Comparison of ENCODE assay signal across 8 mouse cellular contexts in genomic region chr6:120835474-120836374, GRCm38 (mm10). TPM values are rescaled to one million over a fixed set of nuclear protein-coding genes. Genes with fewer than 3 reads are reported as not detected.
DNase-seq lines count a peak whose midpoint lies in the region; ATAC-seq lines count a peak whose summit lies in the region.

Gene Bcl2l13, plus strand, starts transcription at chr6:120836212.

- peak within 1 kb of the TSS; percentile 98 for H3K9ac ChIP-seq in hindbrain, embryonic 16.5 days (ENCODE audit: low read depth, low read length)

- peaks cover 7% of the 10 kb centered on the region for H3K4me1 ChIP-seq in hindbrain, embryonic 16.5 days (ENCODE audit: control insufficient read depth, insufficient read depth, low read depth, low read length)

- no peaks in the 10 kb centered on the region for H3K9me3 ChIP-seq in hindbrain, embryonic 16.5 days (ENCODE audit: control insufficient read depth, low read length)

- peak; percentile 96 for ATAC-seq in hindbrain, embryonic 16.5 days

- peak within 1 kb of the TSS; percentile 82 for H3K4me2 ChIP-seq in hindbrain, embryonic 16.5 days (ENCODE audit: low read length)

- WGBS in hindbrain, embryonic 16.5 days: 4% methylated on average over 40 of the region's 40 CpGs
- WGBS in macrophage (ENCODE audit: missing documents): 3% methylated on average over 40 of the region's 40 CpGs

- H3K36me3 ChIP-seq in hindbrain, embryonic 16.5 days (ENCODE audit: control insufficient read depth, insufficient read depth, low read length): 0 out of 2 replicates have a peak, but pooled peaks cover 2% of the 10 kb centered on the region
- H3K36me3 ChIP-seq in macrophage (ENCODE audit: inconsistent target): no peaks in the 10 kb centered on the region

- peak within 1 kb of the TSS; percentile 95 for H3K27ac ChIP-seq in hindbrain, embryonic 16.5 days (ENCODE audit: low read depth, low read length)
- peak within 1 kb of the TSS; percentile 61 for H3K27ac ChIP-seq in macrophage

- H3K79me2 ChIP-seq in macrophage (ENCODE audit: inconsistent target): peaks cover 46% of the 10 kb centered on the region

- peak; percentile 90 for DNase-seq in R1 (ENCODE audit: low read depth, low spot score)
- peak; percentile 94 to 95 for DNase-seq in cerebellum, postnatal 36 days
- DNase-seq in gastrocnemius, adult 18-20 months (ENCODE audit: low spot score): peak; percentile 98
- peak; percentile 93 for DNase-seq in left cerebral cortex, adult 18-20 months (ENCODE audit: low spot score in 2 of 2)
- peak; percentile 92 for DNase-seq in right cerebral cortex, adult 18-20 months
- peak; percentile 96 for DNase-seq in urinary bladder, postnatal 10 days (ENCODE audit: low spot score)

- H3K27me3 ChIP-seq in hindbrain, embryonic 16.5 days (replicated peaks; ENCODE audit: control insufficient read depth, insufficient read depth, low read length): no peaks in the 10 kb centered on the region

- peak within 1 kb of the TSS; percentile 94 for H3K4me3 ChIP-seq in hindbrain, embryonic 16.5 days (ENCODE audit: low read length)
- peak within 1 kb of the TSS; percentile 68 for H3K4me3 ChIP-seq in macrophage (ENCODE audit: inconsistent target)

RNA-seq across cellular contexts. Expression of gene Bcl2l13, which starts in this region (rescaled TPM):
- total RNA-seq in gastrocnemius, adult 18-20 months (2021): 10 to 100 TPM; 68.0 to 69.4 TPM
- 27.2 and 27.3 TPM in 2 replicates for polyA plus RNA-seq in hindbrain, embryonic 16.5 days (2015; fragmentation: Nextera tagmentation; extraction: Ambion mirVana)
- 10 to 100 TPM; 43.3 to 48.1 TPM for total RNA-seq in left cerebral cortex, adult 18-20 months (2021)
- total RNA-seq in macrophage (2018; cell fraction: chromatin; rRNA removed): 10 to 100 TPM in 24 of 26 experiments, 1 to 10 TPM in 2; 4.4 to 24.1 (median 15.4) TPM
- total RNA-seq in macrophage (2018; cell fraction: cytosol; rRNA removed): 10 to 100 TPM; 17.5 to 30.8 (median 23.0) TPM
- 10 to 100 TPM in 24 of 26 experiments, 1 to 10 TPM in 2; 7.4 to 24.5 (median 15.1) TPM for total RNA-seq in macrophage (2018; cell fraction: nucleus; rRNA removed)
- 12.7 to 31.2 TPM (median 22.5 TPM) in 3 replicates for polyA plus RNA-seq in macrophage (2018)

Comparison
In these comparisons a context has a peak if more than half of its experiments do, and no peak if none do; other contexts are left out.
1. Peak in every context shown above with its lines: DNase-seq, ATAC-seq, H3K4me3 ChIP-seq and H3K27ac ChIP-seq.